Mouse (Mus musculus): ENCODE data around the gene Gm27027.

- TF ChIP-seq CTCF (IDR thresholded peaks at IDR 0.05) (no peak), EP300 (IDR thresholded peaks at IDR 0.05) (no peak)
Observed at GRCm38 (mm10) chr2:93944855-93945254, 51.3 kb downstream of the Gm27027 start.
